Mouse (Mus musculus) heart, postnatal 10 days (tissue): ENCODE measurements around the gene Rnf5. TPM values are rescaled to one million over a fixed set of nuclear protein-coding genes. Genes with fewer than 3 reads are reported as not detected.

Experiments
- DNase-seq, 2 experiments: peaks; one replicate each; pipeline ENCODE4 v3.0.0; 2021
- intact Hi-C: fragments of 180-260 bp; cut with DNase I; formaldehyde crosslinking; loops from one replicate; pipeline ENCODE4 v1.15.1; 2025
- total RNA-seq, 2 experiments: library from RNA; stranded (reverse); gene quantifications; 2 replicates each; pipeline ENCODE4 v1.2.3; 2021

The Rnf5 gene
- total RNA-seq, result 10 to 100 TPM; 37.0 to 39.2 TPM

GRCm38 (mm10) chr17:34603375-34604060 lies at the start of gene Rnf5:
Gene Rnf5 (minus strand): TSS chr17:34603690.
- intact Hi-C loops, result loop anchor here (10.0 kb wide), 1 partner anchor 479 kb away; the partner anchor contains the start of gene Brd2
- DNase-seq, result peak; percentile 99 to 100

GRCm38 (mm10) chr17:34652985-34653384 lies 49.5 kb upstream of the Rnf5 start:
- intact Hi-C loops, result loop anchor here (5.0 kb wide), 1 partner anchor 159 kb away; no protein-coding TSS in a partner anchor
- no peak for DNase-seq

GRCm38 (mm10) chr17:34652546-34652945 lies 49.1 kb upstream of the Rnf5 start:
- intact Hi-C loops, result loop anchor here (5.0 kb wide), 1 partner anchor 160 kb away; no protein-coding TSS in a partner anchor
- DNase-seq, result no peak

DNA sequence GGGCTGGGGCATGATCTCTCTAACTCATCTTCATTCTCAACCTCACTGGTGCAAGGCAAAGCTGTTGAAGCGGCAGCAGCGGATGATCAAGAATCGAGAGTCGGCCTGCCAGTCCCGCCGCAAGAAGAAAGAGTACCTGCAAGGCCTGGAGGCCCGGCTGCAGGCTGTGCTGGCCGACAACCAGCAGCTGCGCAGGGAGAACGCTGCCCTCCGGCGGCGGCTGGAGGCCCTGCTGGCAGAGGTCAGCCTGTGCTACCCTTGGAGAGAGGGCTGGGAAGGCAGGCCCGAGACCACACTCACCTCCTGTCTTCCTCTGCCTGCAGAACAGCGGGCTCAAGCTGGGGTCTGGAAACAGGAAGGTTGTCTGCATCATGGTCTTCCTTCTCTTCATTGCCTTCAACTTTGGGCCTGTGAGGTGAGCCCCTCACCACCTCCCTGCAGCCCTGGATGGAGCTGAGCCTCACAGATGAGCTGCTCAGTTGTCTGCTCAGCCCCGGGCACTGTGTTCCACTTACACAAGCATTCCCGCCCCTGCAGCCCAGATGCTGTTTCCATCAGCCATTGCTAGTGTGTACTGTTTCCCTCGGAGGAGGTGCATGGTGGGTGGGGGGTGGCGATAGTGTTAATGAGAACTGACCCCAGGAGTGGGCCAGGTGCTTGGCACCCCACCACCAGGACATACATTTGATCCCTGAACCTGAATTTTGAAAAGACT lies 48.2 kb upstream of the Rnf5 start:
- DNase-seq, result no peak
- intact Hi-C loops, result loop anchor here (5.0 kb wide), 1 partner anchor 161 kb away; no protein-coding TSS in a partner anchor

- no peak for DNase-seq
- intact Hi-C loops, result loop anchor here (5.0 kb wide), 1 partner anchor 162 kb away; no protein-coding TSS in a partner anchor
These were observed 47.3 kb upstream of the Rnf5 start for GRCm38 (mm10) chr17:34650781-34651180.

DNA sequence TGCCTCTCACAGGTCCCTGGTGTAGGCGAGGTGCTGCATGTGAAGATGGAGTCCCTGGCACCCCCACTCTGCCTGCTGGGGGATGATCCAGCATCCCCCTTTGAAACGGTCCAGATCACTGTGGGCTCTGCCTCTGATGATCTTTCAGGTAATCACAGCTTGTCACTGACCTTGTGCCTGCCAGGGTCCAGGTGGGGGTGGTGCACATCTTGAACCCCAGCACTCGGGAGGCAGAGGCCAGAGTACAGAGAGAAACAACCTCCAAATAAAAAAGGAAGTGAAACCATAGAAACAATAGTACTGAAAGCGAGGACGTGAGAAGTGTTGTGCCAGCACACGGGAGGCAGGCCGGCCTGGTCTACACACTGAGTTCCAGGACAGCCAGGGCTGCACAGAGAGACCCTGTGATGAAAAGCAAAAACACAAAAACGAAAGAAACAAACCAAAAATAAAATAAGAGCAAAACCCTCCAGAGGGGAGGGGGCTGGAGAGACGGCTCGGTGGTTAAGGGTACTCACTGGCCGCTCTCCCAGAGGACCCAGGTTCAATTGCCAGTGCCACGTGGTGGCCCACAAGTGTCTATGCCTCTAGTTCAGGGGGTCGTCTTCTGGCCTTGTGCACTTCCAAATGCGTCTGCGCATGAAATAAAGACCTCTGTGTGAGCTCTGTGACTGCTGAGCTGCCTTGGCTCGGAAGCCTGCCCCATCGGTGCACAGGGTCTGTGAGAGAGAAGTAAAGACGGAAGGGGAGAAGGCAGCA lies 45.8 kb upstream of the Rnf5 start:
- DNase-seq, result no peak

GRCm38 (mm10) chr17:34648141-34648890 lies 44.8 kb upstream of the Rnf5 start:
- intact Hi-C loops, result no loop called here
- DNase-seq, result no peak

More for the DNA sequence above, 45.8 kb upstream of the Rnf5 start:
- intact Hi-C loops, result no loop called here

- intact Hi-C loops, result no loop called here
- DNase-seq, result peak; percentile 96 to 98
These were observed 43.7 kb upstream of the Rnf5 start, which contains the start of gene Atf6b for GRCm38 (mm10) chr17:34646906-34647787. Gene Atf6b (plus strand): TSS chr17:34647146.

DNA sequence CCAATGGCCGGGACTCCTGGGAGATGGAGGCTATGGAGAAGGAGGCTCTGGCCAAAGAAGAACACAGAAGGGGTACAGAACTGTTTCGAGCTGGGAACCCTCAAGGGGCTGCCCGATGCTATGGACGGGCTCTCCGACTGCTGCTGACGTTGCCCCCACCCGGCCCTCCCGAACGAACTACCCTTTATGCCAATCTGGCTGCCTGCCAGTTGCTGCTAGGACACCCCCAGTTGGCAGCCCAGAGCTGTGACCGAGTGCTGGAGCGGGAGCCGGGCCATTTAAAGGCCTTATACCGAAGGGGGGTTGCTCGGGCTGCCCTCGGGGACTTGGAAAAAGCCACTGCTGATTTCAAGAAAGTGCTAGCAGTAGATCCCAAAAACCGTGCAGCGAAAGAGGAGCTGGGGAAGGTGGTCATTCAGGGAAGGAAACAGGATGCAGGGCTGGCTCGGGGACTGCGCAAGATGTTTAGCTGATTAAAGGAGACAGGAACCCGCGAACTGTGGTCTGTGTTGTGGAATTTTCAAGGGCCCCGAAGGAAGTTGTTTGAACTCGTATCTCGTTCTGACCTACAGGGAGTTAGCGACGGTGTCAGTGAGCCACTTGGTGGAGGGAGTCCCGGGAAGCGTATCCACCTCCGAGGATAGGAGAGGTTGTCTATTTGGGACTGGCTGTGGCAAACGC lies 42.5 kb upstream of the Rnf5 start:
- intact Hi-C loops, result loop anchor here (2.0 kb wide), 1 partner anchor 19 kb away; no protein-coding TSS in a partner anchor

GRCm38 (mm10) chr17:34645256-34645829 lies 41.9 kb upstream of the Rnf5 start:
- intact Hi-C loops, result loop anchor here (2.0 kb wide), 1 partner anchor 19 kb away; no protein-coding TSS in a partner anchor
- DNase-seq, result no peak

More for the DNA sequence above, 42.5 kb upstream of the Rnf5 start:
- DNase-seq, result no peak

GRCm38 (mm10) chr17:34644608-34645007 lies 41.1 kb upstream of the Rnf5 start, which contains the start of gene Fkbpl:
Gene Fkbpl (plus strand): TSS chr17:34644764.
- intact Hi-C loops, result loop anchor here (2.0 to 5.0 kb wide), 2 partner anchors 18 to 288 kb away; partner anchors contain the start of gene Neu1
- DNase-seq, result peak; percentile 98 to 99

DNA sequence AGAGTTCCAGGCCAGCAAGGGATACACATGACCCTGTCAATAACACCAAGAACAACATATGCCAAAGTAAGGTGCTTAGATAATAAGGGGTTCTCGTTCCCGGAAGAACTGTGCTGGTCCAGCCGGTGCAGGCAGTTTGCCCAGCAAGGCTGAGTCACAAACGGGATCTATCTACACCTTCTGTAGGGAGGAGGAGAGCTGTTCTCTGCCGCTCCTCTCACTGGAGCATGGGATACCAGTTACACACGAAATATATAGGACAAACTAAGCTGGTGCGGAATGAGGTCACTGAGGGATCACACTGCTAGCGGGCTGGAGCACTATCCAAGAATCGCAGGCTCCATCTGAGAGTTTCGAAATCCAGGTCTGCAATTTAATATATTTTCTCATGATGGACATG lies 40.5 kb upstream of the Rnf5 start:
- intact Hi-C loops, result loop anchor here (2.0 to 5.0 kb wide), 2 partner anchors 17 to 288 kb away; partner anchors contain the start of gene Neu1
- no peak for DNase-seq

- DNase-seq, result no peak
- intact Hi-C loops, result loop anchor here (5.0 kb wide), 1 partner anchor 289 kb away; the partner anchor contains the start of gene Neu1
These were observed 39.9 kb upstream of the Rnf5 start for GRCm38 (mm10) chr17:34643379-34643778.

DNA sequence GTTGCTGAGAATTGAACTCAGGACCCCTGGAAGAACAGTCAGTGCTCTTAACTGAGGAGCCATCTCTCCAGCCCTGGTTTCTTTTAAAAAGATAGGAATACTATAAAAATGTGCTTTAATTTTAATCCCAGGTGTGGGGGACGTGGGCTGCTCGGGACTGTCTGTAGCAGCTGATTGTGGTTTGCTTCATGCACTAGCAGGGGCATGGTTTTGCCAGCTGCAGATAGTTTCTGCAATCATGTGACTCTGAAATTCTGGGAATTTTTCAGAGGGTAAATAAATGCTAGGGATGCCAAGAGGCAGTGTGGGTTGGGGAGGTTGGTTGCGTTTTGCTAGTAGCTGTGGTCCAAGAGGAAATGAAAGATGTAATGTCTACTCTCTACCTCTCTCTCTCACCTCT lies 38.5 kb upstream of the Rnf5 start:
- DNase-seq, result no peak
- intact Hi-C loops, result loop anchor here (5.0 kb wide), 1 partner anchor 290 kb away; the partner anchor contains the start of gene Neu1

DNA sequence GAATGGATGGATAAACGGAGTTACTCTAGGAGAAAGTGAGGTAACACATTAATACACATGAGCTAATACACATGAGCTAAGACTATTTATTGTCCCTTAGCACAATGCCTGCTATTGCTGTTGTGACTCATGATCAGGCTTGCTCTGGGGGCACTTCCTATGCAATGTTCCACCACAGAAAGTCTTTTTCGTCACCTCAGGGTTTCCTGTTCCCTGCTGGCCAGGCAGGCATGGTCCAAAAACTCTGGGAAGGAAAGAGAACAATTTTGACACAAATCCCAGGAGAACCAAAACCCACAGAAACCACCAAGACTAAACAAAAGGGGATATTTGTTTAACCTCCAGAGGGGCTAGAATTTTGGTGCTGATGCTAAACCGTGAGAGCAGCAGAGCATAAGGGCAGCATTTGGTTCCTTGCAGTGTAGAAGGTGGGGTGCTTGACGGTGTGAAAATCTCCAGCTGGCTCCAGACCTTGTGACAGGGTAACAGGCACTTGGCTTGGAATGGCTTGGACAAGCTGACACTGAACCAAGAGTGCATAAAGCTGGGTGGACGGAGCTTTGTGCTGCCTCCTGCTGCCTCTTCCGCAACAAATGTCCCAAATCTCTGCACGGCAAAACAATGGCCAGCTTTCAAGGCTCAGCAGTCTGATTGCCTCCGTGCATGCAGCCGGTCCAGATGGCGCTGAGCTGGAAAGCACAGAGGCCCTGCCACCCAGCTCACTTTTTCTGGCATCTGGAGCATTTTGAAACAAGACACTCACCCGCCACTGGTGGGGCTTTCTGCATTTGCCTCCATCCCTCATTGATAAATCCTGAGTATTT lies 37.5 kb upstream of the Rnf5 start:
- peak; percentile 73 to 75 for DNase-seq
- intact Hi-C loops, result loop anchor here (5.0 kb wide), 1 partner anchor 291 kb away; the partner anchor contains the start of gene Neu1

GRCm38 (mm10) chr17:34639461-34640255 lies 36.2 kb upstream of the Rnf5 start:
- DNase-seq, result no peak
- intact Hi-C loops, result loop anchor here (5.0 kb wide), 1 partner anchor 293 kb away; the partner anchor contains the start of gene Neu1
